Mouse (Mus musculus) lung, postnatal 0 days (tissue): ENCODE measurements around the gene Ppp1r37. TPM values are rescaled to one million over a fixed set of nuclear protein-coding genes. Genes with fewer than 3 reads are reported as not detected.

ENCODE experiments used
- ATAC-seq: fragments of 200-750 bp; cut with Nextera tagmentation; 2 replicates; pipeline ENCODE4 v1.8.0; 2017; ENCODE audit warnings: moderate library complexity
- DNase-seq: peaks from one replicate; pipeline ENCODE4 v3.0.0-alpha.2; 2016; ENCODE audit warnings: low spot score
- H3K27ac ChIP-seq: fragments of 300-500 bp; sonication (generic); 2 replicates; pipeline ENCODE4 v1.5.1; 2014; ENCODE audit warnings: antibody characterized with exemption, mild to moderate bottlenecking, low read length, mixed read lengths
- H3K27me3 ChIP-seq: fragments of 300-500 bp; sonication (generic); replicated peaks from 2 replicates; pipeline ENCODE4 v1.6.1; 2014; ENCODE audit warnings: low read length, mixed read lengths; ENCODE audit not compliant: insufficient read depth
- H3K36me3 ChIP-seq: fragments of 300-500 bp; sonication (generic); 2 replicates; pipeline ENCODE4 v1.6.1; 2014; ENCODE audit warnings: low read length, mixed read lengths; ENCODE audit not compliant: insufficient read depth
- H3K4me1 ChIP-seq: fragments of 300-500 bp; sonication (generic); 2 replicates; pipeline ENCODE4 v1.6.1; 2014; ENCODE audit warnings: antibody characterized with exemption, low read depth, low read length, mixed read lengths; ENCODE audit not compliant: insufficient read depth
- H3K4me2 ChIP-seq: fragments of 300-500 bp; sonication (generic); replicated peaks from 2 replicates; pipeline ENCODE4 v1.6.1; 2014; ENCODE audit warnings: low read depth, mild to moderate bottlenecking, low read length, moderate library complexity, mixed read lengths
- H3K4me3 ChIP-seq: fragments of 300-500 bp; sonication (generic); 2 replicates; pipeline ENCODE4 v1.5.1; 2014; ENCODE audit warnings: low read depth, low read length
- H3K9ac ChIP-seq: fragments of 300-500 bp; sonication (generic); replicated peaks from 2 replicates; pipeline ENCODE4 v1.6.1; 2014; ENCODE audit warnings: low read depth, mild to moderate bottlenecking
- H3K9me3 ChIP-seq: fragments of 300-500 bp; sonication (generic); 2 replicates; pipeline ENCODE4 v1.6.1; 2016; ENCODE audit warnings: low read length, mixed read lengths
- CTCF ChIP-seq: IDR thresholded peaks from 2 replicates; pipeline ENCODE4 v1.5.1; 2016; ENCODE audit warnings: antibody characterized with exemption, mild to moderate bottlenecking
- EP300 ChIP-seq: IDR thresholded peaks from 2 replicates; pipeline ENCODE4 v1.6.1; 2016; ENCODE audit warnings: antibody characterized with exemption, mild to moderate bottlenecking, control low read depth
- WGBS: fragments of 180-500 bp; shearing (Covaris S2); extraction: QIAGEN DNeasy Blood & Tissue Kit; methylation state at CpG from one replicate; pipeline ENCODE4 v1.1.7; 2014; 5-methylcytosine and 5-hydroxymethylcytosine counted together
- polyA plus RNA-seq: library from polyadenylated mRNA; unstranded; fragments of >200 nt; fragmentation: Nextera tagmentation; extraction: Ambion mirVana; gene quantifications from 2 replicates; pipeline ENCODE4 v1.2.1, GENCODE M21; 2015

The Ppp1r37 gene
- polyA plus RNA-seq, 1 experiment from 2014 or later: 19.1 TPM

- WGBS: 3% methylated on average over 15 of the region's 15 CpGs
- Histone ChIP-seq H3K4me3 (peak overlapping the region; percentile 67), H3K27me3 (no peaks in the 10 kb centered on the region), H3K9me3 (no peaks in the 10 kb centered on the region), H3K4me1 (peaks cover 5% of the 10 kb centered on the region), H3K36me3 (no peaks in the 10 kb centered on the region), H3K9ac (peak overlapping the region; percentile 50), H3K4me2 (peak overlapping the region; percentile 83), H3K27ac (no peak overlapping the region)
- no peak for TF ChIP-seq CTCF
- no peak for TF ChIP-seq EP300
- ATAC-seq: no peak
- no peak for DNase-seq
These were observed 53.8 kb downstream of the Ppp1r37 start for GRCm38 (mm10) chr7:19508924-19509568.

DNA sequence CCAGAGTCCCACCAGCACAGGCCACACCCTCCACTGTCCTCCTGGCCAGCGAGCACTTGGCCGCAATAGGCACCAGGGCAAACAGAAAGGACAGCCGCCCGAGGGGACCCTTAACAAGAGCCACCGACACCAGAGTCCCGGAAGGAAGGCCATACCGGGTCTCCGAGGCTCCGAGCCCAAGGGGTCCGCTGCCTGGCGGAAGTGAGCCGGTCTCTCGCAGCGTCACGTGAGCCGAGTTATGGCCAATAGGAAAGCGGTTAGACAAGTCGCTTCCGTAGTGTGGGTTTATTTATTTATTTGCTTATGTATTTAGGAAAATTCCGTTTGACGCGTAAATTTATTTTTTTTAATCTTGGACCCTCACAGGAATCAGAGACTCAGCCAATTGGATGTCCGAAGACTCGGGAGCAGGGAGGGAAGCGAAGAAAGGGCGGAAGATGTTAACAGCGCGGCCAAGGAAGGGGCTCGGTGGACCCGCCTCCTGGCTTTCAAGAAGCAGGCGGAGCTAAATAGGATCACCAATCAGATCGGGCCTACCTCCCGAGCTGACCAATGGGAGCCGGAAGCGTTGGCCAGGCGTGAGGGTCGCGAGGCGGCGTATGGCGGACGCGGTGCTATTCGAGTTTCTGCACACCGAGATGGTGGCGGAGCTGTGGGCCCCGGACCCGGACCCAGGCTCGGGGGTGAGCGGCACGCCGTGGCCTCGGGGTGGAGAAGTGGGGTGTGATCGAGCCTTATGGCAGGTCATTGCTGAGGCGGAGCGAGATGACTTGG lies 54.5 kb downstream of the Ppp1r37 start, which contains the start of the genes Bloc1s3 and Trappc6a:
Bloc1s3 (minus strand) TSS at position 218 of the 774 bp plus-strand sequence.
Trappc6a (plus strand) TSS at position 246 of the 774 bp plus-strand sequence.
- WGBS: under 1% methylated on average over 55 of the region's 56 CpGs
- H3K9ac ChIP-seq: peak within 1 kb of the TSS; percentile 66
- H3K36me3 ChIP-seq: no peaks in the 10 kb centered on the region
- H3K27ac ChIP-seq: peak within 1 kb of the TSS; percentile 81
- peaks cover 5% of the 10 kb centered on the region for H3K4me1 ChIP-seq
- H3K9me3 ChIP-seq: no peaks in the 10 kb centered on the region
- H3K4me2 ChIP-seq: peak within 1 kb of the TSS; percentile 83
- peak; percentile 97 for DNase-seq
- TF ChIP-seq CTCF (peak; percentile 30), EP300 (no peak)
- no peaks in the 10 kb centered on the region for H3K27me3 ChIP-seq
- ATAC-seq: peak; percentile 97
- H3K4me3 ChIP-seq: peak within 1 kb of the TSS; percentile 67

- DNase-seq: no peak
- H3K36me3 ChIP-seq: no peaks in the 10 kb centered on the region
- 6% methylated on average over 15 of the region's 18 CpGs for WGBS
These were observed 55.3 kb downstream of the Ppp1r37 start for GRCm38 (mm10) chr7:19507612-19507981.

DNA sequence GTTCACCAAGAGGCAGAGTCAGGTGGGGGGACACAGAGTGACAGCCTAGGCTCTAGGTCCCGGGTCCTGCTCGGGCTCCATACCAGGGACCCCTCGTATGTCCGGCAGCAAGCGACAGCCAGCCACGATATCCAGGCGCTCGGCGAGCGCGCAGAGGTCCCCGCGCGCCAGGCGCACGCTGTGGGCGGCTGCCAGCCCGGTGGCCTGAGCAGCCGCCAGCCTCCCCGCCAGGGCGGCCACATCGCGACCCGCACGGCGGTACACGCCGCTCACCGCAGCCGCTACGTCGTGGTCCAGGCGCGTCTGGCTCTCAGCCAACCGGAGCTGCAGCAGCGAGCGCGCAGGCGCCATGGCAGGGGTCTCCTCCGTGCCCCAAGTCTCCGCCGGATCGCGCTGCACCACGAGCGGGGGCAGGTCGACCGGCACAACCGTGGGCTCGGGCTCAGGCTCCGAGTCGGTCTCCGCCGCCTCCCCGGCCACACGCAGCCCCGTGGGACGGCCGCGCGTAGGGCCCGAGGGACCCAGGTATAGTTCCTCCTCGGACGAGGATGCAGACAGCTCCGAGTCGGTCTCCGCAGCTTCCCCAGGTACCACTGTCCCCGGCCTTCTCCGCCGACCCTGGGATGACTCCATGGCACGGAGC lies 55.8 kb downstream of the Ppp1r37 start:
- ATAC-seq (no peak), DNase-seq (no peak)
- peaks cover 5% of the 10 kb centered on the region for H3K4me1 ChIP-seq
- H3K27ac ChIP-seq: no peak overlapping the region
- no peaks in the 10 kb centered on the region for H3K27me3 ChIP-seq
- H3K4me3 ChIP-seq: peak overlapping the region; percentile 67
- no peak for TF ChIP-seq CTCF
- TF ChIP-seq EP300: no peak
- H3K36me3 ChIP-seq: no peaks in the 10 kb centered on the region
- no peaks in the 10 kb centered on the region for H3K9me3 ChIP-seq
- 2% methylated on average over 69 of the region's 71 CpGs for WGBS
- H3K4me2 ChIP-seq: peak overlapping the region; percentile 83
- H3K9ac ChIP-seq: peak overlapping the region; percentile 16; the same call in 1 of the 2 replicates

More at GRCm38 (mm10) chr7:19507612-19507981, 55.3 kb downstream of the Ppp1r37 start:
- peak overlapping the region; percentile 66 for H3K9ac ChIP-seq
- peak overlapping the region; percentile 81; the same call in 1 of the 2 replicates for H3K27ac ChIP-seq
- TF ChIP-seq EP300: no peak
- TF ChIP-seq CTCF: no peak
- H3K4me2 ChIP-seq: peak overlapping the region; percentile 83
- peaks cover 5% of the 10 kb centered on the region for H3K4me1 ChIP-seq
- peak overlapping the region; percentile 67 for H3K4me3 ChIP-seq
- ATAC-seq: no peak
- no peaks in the 10 kb centered on the region for H3K27me3 ChIP-seq
- no peaks in the 10 kb centered on the region for H3K9me3 ChIP-seq

GRCm38 (mm10) chr7:19506326-19506725 lies 56.5 kb downstream of the Ppp1r37 start:
- no peak overlapping the region for H3K9ac ChIP-seq
- DNase-seq: no peak
- no peak for ATAC-seq
- H3K4me1 ChIP-seq: peaks cover 5% of the 10 kb centered on the region
- no peak overlapping the region for H3K4me2 ChIP-seq
- no peaks in the 10 kb centered on the region for H3K9me3 ChIP-seq
- H3K4me3 ChIP-seq: no peak overlapping the region
- no peak overlapping the region for H3K27ac ChIP-seq
- TF ChIP-seq CTCF: peak; percentile 55
- no peak for TF ChIP-seq EP300
- 35% methylated on average over 6 of the region's 6 CpGs for WGBS
- no peaks in the 10 kb centered on the region for H3K36me3 ChIP-seq
- no peaks in the 10 kb centered on the region for H3K27me3 ChIP-seq
